Mouse (Mus musculus) heart, embryonic 13.5 days (tissue): ENCODE results near the gene Dus1l. TPM values are rescaled to one million over a fixed set of nuclear protein-coding genes. Genes with fewer than 3 reads are reported as not detected.
A peak's percentile ranks its signal among the peaks of the same experiment; 100 is the strongest.

ENCODE experiments used
- ATAC-seq: fragments of 200-750 bp; cut with Nextera tagmentation; 2 replicates; pipeline ENCODE4 v1.8.0; 2017; ENCODE audit warnings: moderate TSS enrichment; ENCODE audit not compliant: insufficient number of reproducible peaks, low FRiP score, low TSS enrichment; ENCODE audit errors: extremely low read depth
- H3K27ac ChIP-seq: fragments of 300-500 bp; sonication (generic); replicated peaks from 2 replicates; pipeline ENCODE4 v1.5.1; 2015; ENCODE audit warnings: moderate library complexity, mild to moderate bottlenecking, inconsistent platforms
- H3K27me3 ChIP-seq: fragments of 300-500 bp; sonication (generic); replicated peaks from 2 replicates; pipeline ENCODE4 v1.6.1; 2015; ENCODE audit warnings: mild to moderate bottlenecking, inconsistent platforms
- H3K36me3 ChIP-seq: fragments of 300-500 bp; sonication (generic); 2 replicates; pipeline ENCODE4 v1.6.1; 2015; ENCODE audit warnings: mild to moderate bottlenecking, inconsistent platforms
- H3K4me1 ChIP-seq: fragments of 300-500 bp; sonication (generic); 2 replicates; pipeline ENCODE4 v1.6.1; 2015; ENCODE audit warnings: inconsistent platforms
- H3K4me2 ChIP-seq: fragments of 300-500 bp; sonication (generic); 2 replicates; pipeline ENCODE4 v1.6.1; 2015; ENCODE audit warnings: inconsistent platforms, mild to moderate bottlenecking, moderate library complexity
- H3K4me3 ChIP-seq: fragments of 300-500 bp; sonication (generic); 2 replicates; pipeline ENCODE4 v1.5.1; 2015; ENCODE audit warnings: moderate library complexity, mild to moderate bottlenecking, inconsistent platforms
- H3K9ac ChIP-seq: fragments of 300-500 bp; sonication (generic); 2 replicates; pipeline ENCODE4 v1.6.1; 2015; ENCODE audit warnings: inconsistent platforms, mild to moderate bottlenecking, moderate library complexity
- H3K9me3 ChIP-seq: fragments of 300-500 bp; sonication (generic); 2 replicates; pipeline ENCODE4 v1.6.1; 2016; ENCODE audit warnings: inconsistent platforms
- WGBS: fragments of 180-500 bp; shearing (Covaris S2); methylation state at CpG from one replicate; pipeline ENCODE4 v1.1.7; 2015; ENCODE audit warnings: mixed read lengths; 5-methylcytosine and 5-hydroxymethylcytosine counted together
- polyA plus RNA-seq: library from polyadenylated mRNA; unstranded; fragments of >200 nt; fragmentation: Nextera tagmentation; extraction: Ambion mirVana; gene quantifications from 2 replicates; pipeline ENCODE4 v1.2.1, GENCODE M21; 2015

Dus1l gene
- polyA plus RNA-seq, 1 experiment from 2014 or later = 40.8 TPM

GRCm38 (mm10) chr11:120817358-120817757, 21.2 kb upstream of the Dus1l start:
- Histone ChIP-seq H3K36me3 (peaks cover 100% of the 10 kb centered on the region), H3K4me2 (no peak overlapping the region), H3K9ac (no peak overlapping the region), H3K4me3 (no peak overlapping the region), H3K27ac (no peak overlapping the region), H3K4me1 (peaks cover 20% of the 10 kb centered on the region), H3K9me3 (no peaks in the 10 kb centered on the region), H3K27me3 (no peaks in the 10 kb centered on the region)
- 86% methylated on average over 6 of the region's 6 CpGs for WGBS
- ATAC-seq = no peak

GRCm38 (mm10) chr11:120812068-120812467, 15.9 kb upstream of the Dus1l start:
- Histone ChIP-seq H3K9me3 (no peaks in the 10 kb centered on the region), H3K4me2 (no peak overlapping the region), H3K36me3 (peaks cover 100% of the 10 kb centered on the region), H3K27ac (no peak overlapping the region), H3K4me3 (no peak overlapping the region), H3K27me3 (no peaks in the 10 kb centered on the region), H3K4me1 (no peaks in the 10 kb centered on the region), H3K9ac (no peak overlapping the region)
- no peak for ATAC-seq
- 96% methylated on average over 16 of the region's 16 CpGs for WGBS

GRCm38 (mm10) chr11:120808010-120808409, 11.8 kb upstream of the Dus1l start:
- H3K36me3 ChIP-seq = peaks cover 82% of the 10 kb centered on the region
- H3K4me1 ChIP-seq = no peaks in the 10 kb centered on the region
- 79% methylated on average over 12 of the region's 12 CpGs for WGBS
- no peak overlapping the region for H3K4me2 ChIP-seq
- H3K9me3 ChIP-seq = no peaks in the 10 kb centered on the region
- H3K4me3 ChIP-seq = no peak overlapping the region
- no peak overlapping the region for H3K9ac ChIP-seq
- no peak overlapping the region for H3K27ac ChIP-seq
- no peak for ATAC-seq
- no peaks in the 10 kb centered on the region for H3K27me3 ChIP-seq

GRCm38 (mm10) chr11:120805375-120806298, 9.4 kb upstream of the Dus1l start:
- Histone ChIP-seq H3K4me3 (no peak overlapping the region), H3K4me2 (no peak overlapping the region), H3K27ac (no peak overlapping the region), H3K36me3 (peaks cover 58% of the 10 kb centered on the region), H3K9me3 (no peaks in the 10 kb centered on the region), H3K4me1 (no peaks in the 10 kb centered on the region), H3K27me3 (no peaks in the 10 kb centered on the region), H3K9ac (no peak overlapping the region)
- no peak for ATAC-seq
- WGBS = 85% methylated on average over 7 of the region's 7 CpGs

- no peak overlapping the region for H3K27ac ChIP-seq
- ATAC-seq = no peak
Measured at GRCm38 (mm10) chr11:120804769-120805168, 8.6 kb upstream of the Dus1l start.

GRCm38 (mm10) chr11:120804274-120804673, 8.1 kb upstream of the Dus1l start:
- WGBS = 74% methylated on average over 7 of the region's 7 CpGs
- peaks cover 44% of the 10 kb centered on the region for H3K36me3 ChIP-seq
- H3K4me3 ChIP-seq = no peak overlapping the region
- no peak for ATAC-seq
- H3K4me1 ChIP-seq = peaks cover 6% of the 10 kb centered on the region
- no peaks in the 10 kb centered on the region for H3K9me3 ChIP-seq
- H3K4me2 ChIP-seq = no peak overlapping the region
- no peaks in the 10 kb centered on the region for H3K27me3 ChIP-seq
- no peak overlapping the region for H3K27ac ChIP-seq
- H3K9ac ChIP-seq = no peak overlapping the region

More at GRCm38 (mm10) chr11:120804769-120805168, 8.6 kb upstream of the Dus1l start:
- H3K4me1 ChIP-seq = peaks cover 6% of the 10 kb centered on the region
- H3K9ac ChIP-seq = no peak overlapping the region
- no peaks in the 10 kb centered on the region for H3K27me3 ChIP-seq
- no peaks in the 10 kb centered on the region for H3K9me3 ChIP-seq
- H3K4me3 ChIP-seq = no peak overlapping the region
- H3K36me3 ChIP-seq = peaks cover 49% of the 10 kb centered on the region
- WGBS = 60% methylated on average over 4 of the region's 4 CpGs
- no peak overlapping the region for H3K4me2 ChIP-seq

GRCm38 (mm10) chr11:120800061-120800904, 4.1 kb upstream of the Dus1l start:
- H3K27ac ChIP-seq = peak overlapping the region; percentile 33; the same call in 1 of the 2 replicates
- no peak for ATAC-seq
- peaks cover 4% of the 10 kb centered on the region; the same call in 1 of the 2 replicates for H3K36me3 ChIP-seq
- H3K4me1 ChIP-seq = peaks cover 11% of the 10 kb centered on the region
- H3K27me3 ChIP-seq = no peaks in the 10 kb centered on the region
- 10% methylated on average over 10 of the region's 10 CpGs for WGBS
- no peak overlapping the region for H3K4me3 ChIP-seq
- no peaks in the 10 kb centered on the region for H3K9me3 ChIP-seq
- peak overlapping the region; percentile 43 for H3K4me2 ChIP-seq
- H3K9ac ChIP-seq = peak overlapping the region; percentile 70

- Histone ChIP-seq H3K9ac (no peak overlapping the region), H3K4me1 (peaks cover 18% of the 10 kb centered on the region), H3K27ac (no peak overlapping the region), H3K4me2 (peak overlapping the region; percentile 43; the same call in 1 of the 2 replicates), H3K27me3 (no peaks in the 10 kb centered on the region), H3K9me3 (no peaks in the 10 kb centered on the region), H3K36me3 (peaks cover 6% of the 10 kb centered on the region), H3K4me3 (no peak overlapping the region)
- no peak for ATAC-seq
- 62% methylated on average over 6 of the region's 6 CpGs for WGBS
Measured at GRCm38 (mm10) chr11:120799316-120799890, 3.2 kb upstream of the Dus1l start.

GRCm38 (mm10) chr11:120798244-120798643, 2.0 kb upstream of the Dus1l start:
- H3K4me3 ChIP-seq = no peak overlapping the region
- no peak overlapping the region for H3K9ac ChIP-seq
- 78% methylated on average over 3 of the region's 3 CpGs for WGBS
- H3K9me3 ChIP-seq = no peaks in the 10 kb centered on the region
- ATAC-seq = no peak
- H3K4me2 ChIP-seq = no peak overlapping the region
- H3K27me3 ChIP-seq = no peaks in the 10 kb centered on the region
- H3K4me1 ChIP-seq = peaks cover 18% of the 10 kb centered on the region
- no peak overlapping the region for H3K27ac ChIP-seq
- H3K36me3 ChIP-seq = peaks cover 17% of the 10 kb centered on the region

GRCm38 (mm10) chr11:120796614-120796946, 377 bp upstream of the Dus1l start:
- no peaks in the 10 kb centered on the region for H3K9me3 ChIP-seq
- H3K36me3 ChIP-seq = peaks cover 34% of the 10 kb centered on the region
- H3K4me3 ChIP-seq = peak overlapping the region; percentile 99
- peak overlapping the region; percentile 74 for H3K9ac ChIP-seq
- peak overlapping the region; percentile 98 for H3K4me2 ChIP-seq
- peak overlapping the region; percentile 73 for H3K27ac ChIP-seq
- WGBS = 24% methylated on average over 8 of the region's 8 CpGs
- ATAC-seq = 0 out of 2 replicates have a peak, but pooled peaks have one; percentile 3
- peaks cover 18% of the 10 kb centered on the region for H3K4me1 ChIP-seq
- no peaks in the 10 kb centered on the region for H3K27me3 ChIP-seq

- Histone ChIP-seq H3K36me3 (peaks cover 70% of the 10 kb centered on the region), H3K27ac (no peak overlapping the region), H3K4me1 (peaks cover 12% of the 10 kb centered on the region), H3K9ac (no peak overlapping the region), H3K4me2 (no peak overlapping the region), H3K9me3 (no peaks in the 10 kb centered on the region), H3K27me3 (no peaks in the 10 kb centered on the region), H3K4me3 (no peak overlapping the region)
- ATAC-seq = no peak
- WGBS = 92% methylated on average over 9 of the region's 9 CpGs
Measured at GRCm38 (mm10) chr11:120792652-120793051, 3.6 kb downstream of the Dus1l start.
